Mouse (Mus musculus) hindbrain, embryonic 13.5 days (tissue): ENCODE measurements around the gene Phf21a. TPM values are rescaled to one million over a fixed set of nuclear protein-coding genes. Genes with fewer than 3 reads are reported as not detected.

Source experiments
- ATAC-seq: fragments of 200-750 bp; cut with Nextera tagmentation; 2 replicates; pipeline ENCODE4 v1.8.0; 2017; ENCODE audit warnings: moderate TSS enrichment; ENCODE audit not compliant: low FRiP score
- H3K27ac ChIP-seq: fragments of 300-500 bp; sonication (generic); 2 replicates; pipeline ENCODE4 v1.5.1; 2015; ENCODE audit warnings: inconsistent platforms, mild to moderate bottlenecking, moderate library complexity
- H3K27me3 ChIP-seq: fragments of 300-500 bp; sonication (generic); 2 replicates; pipeline ENCODE4 v1.6.1; 2015; ENCODE audit warnings: mild to moderate bottlenecking, inconsistent platforms
- H3K36me3 ChIP-seq: fragments of 300-500 bp; sonication (generic); 2 replicates; pipeline ENCODE4 v1.6.1; 2015; ENCODE audit warnings: mild to moderate bottlenecking, inconsistent platforms
- H3K4me1 ChIP-seq: fragments of 300-500 bp; sonication (generic); replicated peaks from 2 replicates; pipeline ENCODE4 v1.6.1; 2015; ENCODE audit warnings: inconsistent platforms
- H3K4me2 ChIP-seq: fragments of 300-500 bp; sonication (generic); 2 replicates; pipeline ENCODE4 v1.6.1; 2015; ENCODE audit warnings: inconsistent platforms, mild to moderate bottlenecking, moderate library complexity
- H3K4me3 ChIP-seq: fragments of 300-500 bp; sonication (generic); 2 replicates; pipeline ENCODE4 v1.5.1; 2015; ENCODE audit warnings: mild to moderate bottlenecking, inconsistent platforms
- H3K9ac ChIP-seq: fragments of 300-500 bp; sonication (generic); 2 replicates; pipeline ENCODE4 v1.6.1; 2015; ENCODE audit warnings: mild to moderate bottlenecking, inconsistent platforms
- H3K9me3 ChIP-seq: fragments of 300-500 bp; sonication (generic); 2 replicates; pipeline ENCODE4 v1.6.1; 2016; ENCODE audit warnings: inconsistent platforms
- WGBS: fragments of 180-500 bp; shearing (Covaris S2); methylation state at CpG from one replicate; pipeline ENCODE4 v1.1.7; 2015; 5-methylcytosine and 5-hydroxymethylcytosine counted together
- polyA plus RNA-seq: library from polyadenylated mRNA; unstranded; fragments of >200 nt; fragmentation: Nextera tagmentation; extraction: Ambion mirVana; gene quantifications from 2 replicates; pipeline ENCODE4 v1.2.1, GENCODE M21; 2015

Gene Phf21a
- polyA plus RNA-seq, 1 experiment from 2014 or later: 38.4 TPM

DNA sequence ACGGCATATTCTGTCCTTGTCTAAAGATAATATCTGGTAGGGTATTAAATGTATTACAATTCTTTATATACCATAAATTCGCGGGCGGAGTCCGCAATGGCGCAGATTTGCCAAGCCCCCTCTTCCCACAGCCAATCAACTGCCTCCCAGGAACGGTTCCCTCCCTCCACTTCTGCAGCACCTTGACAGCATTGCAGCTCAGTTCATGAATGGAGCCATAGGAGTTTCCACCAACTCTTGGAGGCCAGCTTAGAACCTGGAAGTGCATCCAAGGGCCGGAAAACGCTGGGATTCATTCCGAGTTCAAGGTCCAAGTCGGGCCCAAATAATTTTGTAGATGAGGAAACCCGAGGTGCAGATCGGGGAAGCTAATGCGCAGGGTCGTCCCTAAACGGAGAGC is 281.6 kb downstream of the Phf21a start, which contains the start of the genes Pex16 and Large2:
TSS of gene Pex16 (plus strand) at position 163 of the 400 bp plus-strand sequence.
TSS of gene Large2 (minus strand) at position 356 of the 400 bp plus-strand sequence.
- peak within 1 kb of the TSS; percentile 87 for H3K27ac ChIP-seq
- H3K9me3 ChIP-seq: no peaks in the 10 kb centered on the region
- peak within 1 kb of the TSS; percentile 84 for H3K9ac ChIP-seq
- H3K4me1 ChIP-seq: peaks cover 57% of the 10 kb centered on the region
- peak within 1 kb of the TSS; percentile 73 for H3K4me3 ChIP-seq
- 6% methylated on average over 16 of the region's 16 CpGs for WGBS
- peaks cover 29% of the 10 kb centered on the region for H3K27me3 ChIP-seq
- peak; percentile 22; the same call in 1 of the 2 replicates for ATAC-seq
- peaks cover 24% of the 10 kb centered on the region for H3K36me3 ChIP-seq
- peak within 1 kb of the TSS; percentile 91 for H3K4me2 ChIP-seq

DNA sequence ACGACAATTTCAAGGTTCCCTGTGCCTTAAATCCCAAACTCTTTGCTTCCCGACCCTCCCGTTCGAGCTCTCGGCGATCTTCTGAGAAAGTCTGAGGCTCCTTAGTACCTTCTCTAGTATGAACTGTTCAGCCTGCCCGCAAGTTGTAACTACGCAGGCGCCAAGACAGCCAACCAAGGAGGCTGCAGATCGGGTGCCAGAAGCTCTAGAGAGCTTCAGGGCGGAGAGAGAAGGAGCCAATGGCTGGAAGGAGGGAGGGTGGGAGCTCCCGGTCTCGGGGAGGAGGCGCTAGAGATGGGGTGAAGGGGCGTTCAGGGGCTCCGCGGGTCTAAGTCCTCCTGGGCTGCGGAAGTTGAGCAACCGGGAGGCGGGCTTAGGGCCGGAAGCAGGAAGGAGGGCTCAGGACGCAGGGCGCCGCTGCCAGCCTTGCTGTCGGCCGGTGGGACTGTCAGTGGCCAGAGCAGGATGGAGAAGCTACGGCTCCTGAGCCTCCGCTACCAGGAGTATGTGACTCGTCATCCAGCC is 282.2 kb downstream of the Phf21a start:
- under 1% methylated on average over 29 of the region's 29 CpGs for WGBS
- H3K9ac ChIP-seq: peak overlapping the region; percentile 84
- no peaks in the 10 kb centered on the region for H3K9me3 ChIP-seq
- peak; percentile 96 for ATAC-seq
- peak overlapping the region; percentile 73 for H3K4me3 ChIP-seq
- H3K27ac ChIP-seq: peak overlapping the region; percentile 87
- peaks cover 31% of the 10 kb centered on the region for H3K36me3 ChIP-seq
- peak overlapping the region; percentile 91 for H3K4me2 ChIP-seq
- peaks cover 54% of the 10 kb centered on the region for H3K4me1 ChIP-seq
- peaks cover 23% of the 10 kb centered on the region for H3K27me3 ChIP-seq

DNA sequence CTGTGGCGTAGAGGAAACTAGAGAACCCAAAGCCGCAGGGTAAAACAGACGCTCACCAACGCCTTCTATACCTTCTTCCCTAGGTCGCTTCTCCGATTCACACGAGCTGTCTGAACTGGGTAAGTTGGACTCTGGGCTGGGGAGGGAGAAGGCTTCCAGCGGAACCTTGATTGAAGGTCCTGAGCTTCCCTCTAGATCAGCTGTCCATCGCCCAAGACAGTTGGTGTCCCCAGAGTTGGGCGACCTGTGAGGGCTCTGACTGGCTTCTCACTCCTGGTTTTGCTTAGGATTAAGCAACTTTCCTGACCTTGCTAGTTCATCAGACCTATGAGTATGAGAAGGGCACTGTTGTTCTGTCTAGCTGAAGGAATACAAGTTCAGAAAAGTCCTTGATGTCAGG is 282.9 kb downstream of the Phf21a start:
- H3K4me2 ChIP-seq: peak overlapping the region; percentile 91
- H3K36me3 ChIP-seq: peaks cover 37% of the 10 kb centered on the region
- H3K27ac ChIP-seq: peak overlapping the region; percentile 87
- 10% methylated on average over 10 of the region's 10 CpGs for WGBS
- peaks cover 51% of the 10 kb centered on the region for H3K4me1 ChIP-seq
- ATAC-seq: 0 out of 2 replicates have a peak, but pooled peaks have one; percentile 1
- H3K27me3 ChIP-seq: peaks cover 16% of the 10 kb centered on the region
- peak overlapping the region; percentile 73 for H3K4me3 ChIP-seq
- peak overlapping the region; percentile 84 for H3K9ac ChIP-seq
- H3K9me3 ChIP-seq: no peaks in the 10 kb centered on the region

DNA sequence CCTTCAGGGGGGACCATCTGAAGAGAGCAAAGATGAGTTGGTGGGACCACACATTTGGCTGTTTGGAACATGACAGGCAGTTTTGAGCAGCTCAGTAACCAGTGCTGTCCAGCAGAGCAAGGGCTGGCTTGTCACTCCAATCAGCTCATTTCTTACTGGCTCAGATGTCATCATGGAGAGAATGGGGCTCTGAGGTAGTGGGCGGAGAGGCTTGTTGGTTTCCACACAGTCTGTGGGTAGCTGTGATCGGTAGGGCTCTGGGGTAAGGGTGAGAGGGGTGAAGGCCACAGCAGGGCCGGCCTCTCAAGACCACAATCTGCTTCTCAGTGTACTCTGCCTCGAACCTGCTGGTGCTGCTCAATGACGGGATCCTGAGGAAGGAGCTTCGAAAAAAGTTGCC is 283.4 kb downstream of the Phf21a start:
- H3K27ac ChIP-seq: no peak overlapping the region
- ATAC-seq: no peak
- H3K4me3 ChIP-seq: peak overlapping the region; percentile 73
- H3K36me3 ChIP-seq: peaks cover 42% of the 10 kb centered on the region
- H3K9ac ChIP-seq: peak overlapping the region; percentile 84; the same call in 1 of the 2 replicates
- WGBS: 92% methylated on average over 6 of the region's 6 CpGs
- peak overlapping the region; percentile 91 for H3K4me2 ChIP-seq
- H3K9me3 ChIP-seq: no peaks in the 10 kb centered on the region
- peaks cover 48% of the 10 kb centered on the region for H3K4me1 ChIP-seq
- H3K27me3 ChIP-seq: peaks cover 11% of the 10 kb centered on the region

DNA sequence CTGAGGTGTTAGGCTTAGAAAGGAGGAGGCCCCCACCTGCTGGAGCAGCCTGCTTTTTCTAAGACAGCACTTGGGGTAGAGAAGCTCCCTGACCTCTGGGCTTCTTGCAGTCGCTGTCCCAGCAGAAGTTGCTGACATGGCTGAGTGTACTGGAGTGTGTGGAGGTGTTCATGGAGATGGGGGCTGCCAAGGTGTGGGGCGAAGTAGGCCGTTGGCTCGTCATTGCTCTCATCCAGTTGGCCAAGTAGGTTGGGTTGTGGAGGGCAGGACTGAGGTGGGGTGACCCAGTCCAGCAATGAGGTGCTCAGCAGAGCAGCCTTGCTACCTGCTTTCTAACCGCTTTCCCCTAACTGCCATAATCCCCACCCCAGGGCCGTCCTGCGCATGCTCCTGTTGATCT is 284.4 kb downstream of the Phf21a start:
- Histone ChIP-seq H3K4me1 (peaks cover 37% of the 10 kb centered on the region), H3K9me3 (no peaks in the 10 kb centered on the region), H3K9ac (no peak overlapping the region), H3K27me3 (peaks cover 2% of the 10 kb centered on the region; the same call in 1 of the 2 replicates), H3K36me3 (peaks cover 52% of the 10 kb centered on the region), H3K4me2 (no peak overlapping the region), H3K27ac (no peak overlapping the region), H3K4me3 (no peak overlapping the region)
- 94% methylated on average over 7 of the region's 7 CpGs for WGBS
- ATAC-seq: no peak

DNA sequence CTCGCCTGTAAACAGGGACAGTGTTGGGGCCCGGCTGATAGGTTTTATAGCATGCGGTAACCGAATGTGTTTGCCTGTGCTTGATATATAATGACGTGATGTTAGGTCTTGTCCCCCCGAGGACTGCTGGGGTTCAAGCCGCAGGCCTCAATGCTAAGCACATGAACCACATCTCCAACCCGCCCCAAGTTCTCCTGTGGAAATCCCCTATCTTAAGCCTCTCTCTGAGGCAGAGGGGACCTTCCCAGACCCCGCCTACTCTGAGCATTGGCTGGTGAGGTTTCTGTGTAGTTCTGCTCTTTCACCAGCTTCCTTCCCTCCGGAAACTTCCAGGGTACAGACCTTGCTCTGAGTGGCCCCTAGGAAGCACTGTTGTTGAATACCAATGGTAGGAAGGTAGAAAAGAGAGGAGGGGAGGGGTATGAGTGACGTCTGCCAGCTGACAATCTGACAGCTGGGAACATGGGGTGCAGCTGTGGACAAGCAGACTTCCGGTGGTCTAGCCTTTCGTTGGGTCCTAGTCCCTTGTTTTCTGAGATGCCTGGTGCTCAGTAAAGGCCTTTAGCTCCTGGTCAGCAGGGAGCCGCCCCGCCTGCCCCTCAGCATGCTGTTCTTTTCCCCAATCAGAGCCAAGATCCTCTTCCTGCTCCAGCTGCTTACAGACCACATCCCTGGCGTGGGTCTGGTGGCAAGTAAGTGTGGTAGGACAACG is 287.0 kb downstream of the Phf21a start:
- H3K27ac ChIP-seq: no peak overlapping the region
- ATAC-seq: no peak
- no peak overlapping the region for H3K4me3 ChIP-seq
- H3K9me3 ChIP-seq: no peaks in the 10 kb centered on the region
- no peak overlapping the region for H3K9ac ChIP-seq
- H3K27me3 ChIP-seq: no peaks in the 10 kb centered on the region
- H3K4me1 ChIP-seq: peaks cover 17% of the 10 kb centered on the region
- 77% methylated on average over 17 of the region's 17 CpGs for WGBS
- peaks cover 78% of the 10 kb centered on the region for H3K36me3 ChIP-seq
- no peak overlapping the region for H3K4me2 ChIP-seq

DNA sequence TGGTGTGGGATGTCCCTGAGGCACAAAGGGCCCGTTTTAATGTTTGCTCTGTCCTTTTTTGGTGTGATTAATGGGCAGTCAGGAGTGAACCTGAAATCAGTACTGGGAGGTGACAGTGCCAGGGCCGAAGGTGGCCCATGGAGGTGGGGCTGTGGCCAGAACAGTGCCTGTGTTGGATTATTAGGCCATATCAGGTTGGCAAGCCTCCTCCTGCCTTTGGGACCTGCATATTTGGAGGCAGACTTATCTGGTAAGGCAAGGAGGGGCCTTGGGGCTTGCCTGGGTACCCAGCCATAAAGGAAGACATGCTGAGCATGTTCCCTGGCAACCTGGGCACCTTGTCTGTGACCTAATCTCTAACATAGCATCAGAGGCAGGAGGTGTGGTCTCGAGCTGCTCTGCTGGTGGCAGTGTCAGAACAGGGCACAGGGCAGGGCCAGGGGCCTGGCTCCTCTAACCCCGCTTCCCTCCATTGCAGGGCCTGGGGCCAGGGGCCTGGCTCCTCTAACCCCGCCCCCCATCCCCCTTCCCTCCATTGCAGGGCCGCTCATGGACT is 287.7 kb downstream of the Phf21a start:
- no peaks in the 10 kb centered on the region for H3K9me3 ChIP-seq
- H3K4me3 ChIP-seq: no peak overlapping the region
- no peak for ATAC-seq
- H3K4me1 ChIP-seq: peaks cover 16% of the 10 kb centered on the region
- no peak overlapping the region for H3K4me2 ChIP-seq
- WGBS: 79% methylated on average over 6 of the region's 6 CpGs
- H3K27me3 ChIP-seq: no peaks in the 10 kb centered on the region
- H3K9ac ChIP-seq: no peak overlapping the region
- no peak overlapping the region for H3K27ac ChIP-seq
- H3K36me3 ChIP-seq: peaks cover 85% of the 10 kb centered on the region

DNA sequence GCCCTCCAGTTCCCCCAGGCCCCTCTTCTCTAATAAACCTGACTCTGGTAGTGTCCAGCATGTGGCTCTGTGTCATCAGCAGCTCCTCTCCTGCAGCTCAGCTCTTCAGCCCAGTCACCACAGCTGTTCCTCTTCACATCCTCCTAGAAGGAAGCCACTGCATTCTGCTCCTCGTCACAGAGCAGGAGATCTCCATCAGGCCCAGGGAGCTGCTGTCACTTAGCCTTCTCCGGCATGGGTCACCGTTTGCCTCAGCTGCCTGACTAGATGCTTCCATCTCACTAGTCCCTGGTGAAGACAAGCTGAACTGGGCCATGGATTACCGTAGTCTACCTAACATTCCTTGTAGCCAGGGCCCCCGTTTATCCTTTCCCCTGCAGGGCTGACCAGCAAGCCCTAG is 288.2 kb downstream of the Phf21a start:
- H3K4me1 ChIP-seq: peaks cover 12% of the 10 kb centered on the region
- 88% methylated on average over 5 of the region's 5 CpGs for WGBS
- H3K27ac ChIP-seq: no peak overlapping the region
- H3K36me3 ChIP-seq: peaks cover 91% of the 10 kb centered on the region
- no peak overlapping the region for H3K4me2 ChIP-seq
- no peak overlapping the region for H3K4me3 ChIP-seq
- H3K9me3 ChIP-seq: no peaks in the 10 kb centered on the region
- no peaks in the 10 kb centered on the region for H3K27me3 ChIP-seq
- ATAC-seq: no peak
- no peak overlapping the region for H3K9ac ChIP-seq

DNA sequence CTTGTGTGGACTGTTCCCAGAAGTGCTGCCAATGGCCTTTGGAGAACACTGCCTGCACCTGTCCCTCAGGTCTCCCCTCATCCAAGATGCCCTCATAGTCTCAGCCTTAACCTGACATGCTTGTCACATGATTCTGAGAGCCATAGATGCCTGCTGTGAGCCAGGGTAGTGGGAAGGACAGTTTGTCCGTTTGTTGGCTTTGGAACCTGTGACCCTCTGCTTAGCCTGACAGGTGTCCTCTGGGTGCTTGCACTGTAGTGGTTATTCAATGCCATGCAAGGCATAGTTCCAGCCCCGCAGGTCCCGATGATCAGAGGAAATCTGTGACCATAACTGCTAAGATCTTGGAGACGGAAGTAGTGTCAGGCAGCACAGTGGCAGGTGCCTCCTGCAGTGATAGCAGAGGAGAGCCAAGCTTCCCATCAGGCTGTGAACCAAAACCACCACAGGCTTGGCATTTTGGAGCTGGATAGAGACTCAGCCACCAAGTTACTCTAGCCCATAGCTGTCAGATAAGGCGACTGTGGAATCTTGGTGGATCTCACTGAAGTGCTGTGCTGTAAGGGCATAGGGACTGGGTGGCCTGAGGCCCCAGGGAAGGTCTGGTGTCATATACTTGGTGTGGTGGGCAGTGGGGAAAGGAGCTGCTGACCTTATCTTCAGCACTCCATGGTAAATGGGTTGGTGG is 289.1 kb downstream of the Phf21a start, which contains the start of gene 1700029I15Rik:
TSS of gene 1700029I15Rik (plus strand) at position 638 of the 688 bp plus-strand sequence.
- no peak within 1 kb of the TSS for H3K27ac ChIP-seq
- 87% methylated on average over 5 of the region's 5 CpGs for WGBS
- H3K36me3 ChIP-seq: peaks cover 99% of the 10 kb centered on the region
- H3K9me3 ChIP-seq: no peaks in the 10 kb centered on the region
- H3K4me3 ChIP-seq: no peak within 1 kb of the TSS
- no peak within 1 kb of the TSS for H3K9ac ChIP-seq
- no peak for ATAC-seq
- peaks cover 13% of the 10 kb centered on the region for H3K4me1 ChIP-seq
- no peak within 1 kb of the TSS for H3K4me2 ChIP-seq
- no peaks in the 10 kb centered on the region for H3K27me3 ChIP-seq

DNA sequence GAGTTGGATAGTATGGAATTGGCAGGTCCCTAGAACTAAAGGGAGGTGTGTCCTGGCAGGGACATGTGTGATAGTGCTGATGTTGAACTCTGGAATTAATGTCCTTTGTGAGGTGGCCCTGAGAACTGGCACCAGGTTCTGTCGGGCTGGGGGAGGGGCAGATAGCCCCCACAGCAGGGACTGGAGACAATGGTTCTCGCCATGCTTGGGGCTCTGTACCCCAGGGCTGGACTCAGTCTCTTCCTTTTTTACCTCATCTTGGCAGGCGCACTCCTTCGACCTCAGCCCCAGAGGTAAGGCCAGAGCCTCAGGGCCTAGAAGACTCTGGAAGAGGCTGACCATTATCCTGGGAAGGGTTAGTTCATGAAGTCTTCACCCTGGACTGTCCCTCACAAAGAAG is 289.8 kb downstream of the Phf21a start:
- WGBS: 84% methylated on average over 4 of the region's 4 CpGs

DNA sequence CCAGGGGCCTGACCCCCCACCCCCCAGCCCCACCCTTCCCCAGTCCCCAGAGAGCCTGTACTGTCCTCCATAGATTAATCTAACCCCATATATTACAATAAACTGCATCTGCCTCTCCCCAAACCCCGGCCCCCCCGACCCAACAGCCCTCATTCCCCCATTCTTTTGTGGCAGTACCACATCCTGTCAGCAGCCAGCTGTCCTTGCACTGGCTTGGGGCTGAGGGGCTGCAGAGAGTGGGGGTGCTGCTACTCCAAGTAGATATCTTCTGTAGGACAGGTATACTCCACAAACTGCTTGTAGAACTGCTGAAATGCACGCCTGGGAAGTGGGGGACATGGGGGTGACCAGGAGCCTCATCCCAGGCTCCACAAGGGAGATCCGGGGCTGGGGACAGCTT is 291.2 kb downstream of the Phf21a start:
- 83% methylated on average over 4 of the region's 4 CpGs for WGBS
- Histone ChIP-seq H3K27me3 (no peaks in the 10 kb centered on the region), H3K36me3 (peaks cover 87% of the 10 kb centered on the region), H3K9me3 (no peaks in the 10 kb centered on the region), H3K4me3 (no peak overlapping the region), H3K27ac (no peak overlapping the region), H3K4me1 (peaks cover 31% of the 10 kb centered on the region), H3K4me2 (no peak overlapping the region), H3K9ac (no peak overlapping the region)
- no peak for ATAC-seq

More for the DNA sequence above, 289.8 kb downstream of the Phf21a start:
- no peak overlapping the region for H3K4me3 ChIP-seq
- H3K27me3 ChIP-seq: no peaks in the 10 kb centered on the region
- H3K4me1 ChIP-seq: peaks cover 21% of the 10 kb centered on the region
- H3K36me3 ChIP-seq: peaks cover 100% of the 10 kb centered on the region
- H3K27ac ChIP-seq: no peak overlapping the region
- H3K9me3 ChIP-seq: no peaks in the 10 kb centered on the region
- no peak for ATAC-seq
- no peak overlapping the region for H3K4me2 ChIP-seq
- no peak overlapping the region for H3K9ac ChIP-seq
